Mouse (Mus musculus) urinary bladder, postnatal 4 days (tissue): ENCODE measurements around the gene Gpkow.
"Not testable (repeated sequence)": the region's sequence is repeated elsewhere in the genome, so short reads cannot be mapped to it uniquely, and the experiment has no call there.

Source experiments
- DNase-seq, 2 experiments: peaks; one replicate each; pipeline ENCODE4 v3.0.0; 2021 to 2022; ENCODE audit warnings: low spot score in 2 of 2

The Gpkow gene

GRCm38 (mm10) chrX:7688321-7688720, 8.6 kb upstream of the Gpkow start:
- no peak for DNase-seq

DNA sequence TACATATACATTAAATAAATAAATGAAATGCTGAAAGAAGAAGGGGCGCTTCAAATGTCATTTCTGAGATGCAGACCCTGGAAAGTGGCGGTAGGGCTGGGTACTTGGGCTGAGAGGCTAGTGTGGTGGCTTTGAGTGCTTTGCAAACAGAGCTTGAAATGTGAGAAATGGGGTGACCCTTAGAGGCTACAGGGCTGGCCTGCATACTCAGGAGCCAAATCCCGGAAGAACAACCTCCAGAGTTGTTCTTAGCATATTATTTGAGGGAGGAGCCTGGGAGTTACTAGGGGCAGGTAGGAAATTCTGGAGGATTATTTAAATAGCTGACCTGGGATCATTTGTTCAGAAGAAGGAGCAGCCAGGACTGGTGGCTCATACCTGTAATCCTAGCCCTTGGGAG, 6.4 kb upstream of the Gpkow start:
- no peak for DNase-seq

DNA sequence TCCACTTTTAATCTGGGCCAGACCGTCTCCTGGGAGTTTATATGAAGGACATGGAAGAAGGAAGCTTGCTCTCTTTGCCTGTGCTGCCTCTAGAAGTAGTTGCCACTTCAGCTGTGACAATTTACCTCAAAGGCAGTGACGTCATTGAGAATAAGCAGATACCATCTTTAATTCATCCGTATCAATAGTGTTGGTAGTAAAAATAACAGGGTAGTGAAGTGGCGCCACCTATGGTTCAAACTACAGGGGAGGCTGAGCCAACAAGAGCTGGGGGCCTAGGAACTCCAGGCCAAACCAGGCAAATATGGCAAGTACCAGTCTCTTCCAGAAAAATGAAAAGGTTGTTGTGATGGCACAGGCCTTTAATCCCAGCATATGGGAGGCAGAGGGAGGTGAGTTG, 4.1 kb upstream of the Gpkow start:
- DNase-seq, result no peak

DNA sequence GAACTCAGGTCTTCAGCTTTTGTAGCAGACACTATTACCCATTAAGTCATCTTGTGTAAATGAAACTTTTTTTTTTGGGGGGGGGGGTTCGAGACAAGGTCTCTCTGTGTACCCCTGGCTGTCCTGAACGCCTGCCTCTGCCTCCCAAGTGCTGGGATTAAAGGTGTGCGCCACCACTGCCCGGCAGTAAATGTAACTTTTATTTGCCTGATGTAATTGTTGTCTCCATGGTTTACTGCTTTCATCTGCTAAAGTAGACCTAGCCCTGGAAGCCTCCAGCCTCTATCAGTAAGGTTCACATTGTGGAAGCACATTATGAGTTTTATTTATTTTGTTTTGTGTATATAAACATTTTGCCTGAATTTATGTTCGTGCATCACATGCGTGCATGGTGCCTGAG, 411 bp upstream of the Gpkow start:
- no peak for DNase-seq

DNA sequence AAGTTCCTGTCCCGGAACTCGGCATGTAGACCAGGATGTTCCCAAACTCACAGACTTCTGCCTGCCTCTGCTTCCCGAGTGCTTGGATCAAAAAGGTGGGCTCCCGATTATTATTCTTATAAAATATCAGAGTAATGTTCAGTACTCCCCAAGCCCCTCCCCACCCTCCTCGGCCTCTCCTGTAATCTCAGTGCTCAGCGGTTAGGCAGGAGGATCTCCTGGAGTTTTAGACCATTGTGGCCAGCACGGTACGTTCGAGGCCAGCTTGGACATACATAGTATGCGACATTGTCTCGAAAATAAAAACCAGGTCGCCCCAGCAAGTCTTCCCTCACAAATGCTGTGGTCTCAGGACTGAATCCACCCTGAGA, 16.8 kb downstream of the Gpkow start:
- not testable (repeated sequence) for DNase-seq

GRCm38 (mm10) chrX:7714135-7714899, 17.4 kb downstream of the Gpkow start, which contains the start of gene Wdr45:
Gene Wdr45 (plus strand): TSS chrX:7714333.
- peak; percentile 89 for DNase-seq

- DNase-seq, result not testable (repeated sequence)
Measured at GRCm38 (mm10) chrX:7716058-7716457, 19.1 kb downstream of the Gpkow start.

GRCm38 (mm10) chrX:7721514-7722281, 24.8 kb downstream of the Gpkow start, which contains the start of gene Gm45208:
Gene Gm45208 (plus strand): TSS chrX:7722245.
- peak in 1 of 2 experiments; percentile 63 for DNase-seq

DNA sequence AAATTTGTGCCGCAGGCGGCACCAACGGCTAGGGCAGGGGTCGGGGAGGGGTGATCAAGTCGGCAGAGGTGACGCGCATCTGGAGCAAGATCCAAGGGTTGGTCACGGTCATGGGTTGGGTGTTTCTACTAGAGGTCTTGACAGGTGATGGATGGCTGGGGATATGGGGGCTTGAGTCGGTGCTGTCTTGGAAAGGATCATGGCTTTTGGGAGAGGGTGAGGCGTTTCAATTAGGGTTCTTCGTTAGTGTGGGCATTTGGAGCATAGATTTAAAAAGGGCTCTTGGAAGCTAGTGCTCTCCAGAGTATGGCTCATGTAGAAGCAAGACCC, 25.3 kb downstream of the Gpkow start:
- DNase-seq, result no peak

DNA sequence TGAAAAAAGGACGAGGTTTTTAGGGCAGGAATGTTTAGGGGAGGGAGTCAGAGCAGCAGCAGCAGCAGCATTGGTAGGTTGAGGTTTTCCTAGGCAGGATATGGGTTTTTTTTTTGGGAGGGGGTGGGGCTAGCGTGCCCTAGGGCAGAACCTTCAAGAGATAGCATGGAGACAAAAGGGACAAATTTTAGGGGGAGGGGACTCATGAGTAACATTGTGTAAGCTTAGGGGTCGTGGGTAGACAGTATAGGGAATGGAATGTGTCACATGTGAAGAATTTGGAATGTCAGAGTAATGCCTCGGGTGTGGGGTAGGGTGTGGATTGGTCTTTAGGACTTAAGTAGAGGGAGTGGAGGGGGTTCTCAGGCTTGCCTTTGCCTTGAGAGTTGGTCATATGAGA, 25.8 kb downstream of the Gpkow start:
- no peak for DNase-seq

GRCm38 (mm10) chrX:7724135-7724534, 27.2 kb downstream of the Gpkow start:
- no peak for DNase-seq

DNA sequence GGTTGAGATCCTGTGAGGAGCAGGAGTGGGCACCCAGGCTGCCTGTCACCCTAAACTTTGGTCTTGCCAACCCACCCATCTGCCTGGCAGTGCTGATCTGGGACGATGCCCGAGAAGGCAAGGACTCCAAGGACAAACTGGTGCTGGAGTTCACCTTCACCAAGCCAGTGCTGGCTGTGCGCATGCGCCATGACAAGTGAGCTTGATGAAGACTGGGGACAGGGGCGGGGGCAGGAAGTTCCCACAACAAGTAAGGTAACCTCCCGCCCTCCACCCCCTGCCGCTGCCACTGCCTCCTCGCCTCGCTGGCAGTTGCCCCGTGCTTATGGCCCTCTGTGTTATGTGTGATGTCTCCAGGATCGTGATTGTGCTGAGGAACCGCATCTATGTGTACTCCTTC, 28.9 kb downstream of the Gpkow start:
- no peak for DNase-seq

DNA sequence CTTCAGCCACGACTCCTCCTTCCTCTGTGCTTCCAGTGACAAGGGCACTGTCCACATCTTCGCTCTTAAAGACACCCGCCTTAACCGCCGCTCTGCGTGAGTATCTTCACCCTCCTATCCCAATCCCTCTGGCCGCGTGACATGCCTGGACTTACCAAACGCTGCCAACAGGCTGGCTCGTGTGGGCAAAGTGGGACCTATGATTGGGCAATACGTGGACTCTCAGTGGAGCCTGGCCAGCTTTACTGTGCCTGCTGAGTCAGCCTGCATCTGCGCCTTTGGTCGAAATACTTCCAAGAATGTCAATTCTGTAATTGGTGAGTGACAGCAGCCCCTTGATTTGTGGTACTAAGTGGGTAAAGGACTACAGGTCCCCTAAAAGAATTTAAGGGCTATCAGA, 30.2 kb downstream of the Gpkow start:
- DNase-seq, result no peak

DNA sequence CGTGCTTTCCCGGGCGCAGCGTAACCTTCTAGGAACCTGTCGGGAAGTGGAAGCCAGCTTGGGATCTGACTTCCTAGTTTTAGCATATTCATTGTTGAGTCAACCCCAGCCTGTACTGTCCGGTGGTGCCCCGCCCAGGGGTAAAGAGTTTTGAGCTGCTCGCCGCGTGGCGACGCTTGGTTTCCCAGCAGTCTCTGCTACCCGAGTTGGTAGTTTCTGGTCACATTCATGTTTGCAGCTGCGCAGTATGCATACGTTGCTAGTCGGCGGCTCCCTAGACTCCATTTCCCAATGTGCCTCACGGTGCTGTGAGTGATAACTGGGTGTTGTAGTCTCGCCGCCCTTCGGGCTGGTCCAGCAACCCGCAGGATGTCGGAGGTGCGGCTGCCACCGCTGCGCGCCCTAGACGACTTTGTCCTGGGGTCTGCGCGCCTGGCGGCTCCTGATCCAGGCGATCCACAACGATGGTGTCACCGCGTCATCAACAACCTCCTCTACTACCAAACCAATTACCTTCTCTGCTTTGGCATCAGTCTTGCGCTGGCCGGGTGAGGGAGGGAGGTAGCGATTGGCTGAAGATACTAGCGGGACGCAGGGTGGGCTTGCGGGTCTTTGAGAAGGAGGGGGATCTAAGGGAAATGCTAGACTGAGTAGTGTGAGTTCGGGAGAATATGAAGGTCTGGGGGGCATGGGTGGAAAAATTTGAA, 31.4 kb downstream of the Gpkow start, which contains the start of gene Praf2:
Praf2 (plus strand) TSS at position 225 of the 707 bp plus-strand sequence.
- peak; percentile 67 to 74 for DNase-seq

DNA sequence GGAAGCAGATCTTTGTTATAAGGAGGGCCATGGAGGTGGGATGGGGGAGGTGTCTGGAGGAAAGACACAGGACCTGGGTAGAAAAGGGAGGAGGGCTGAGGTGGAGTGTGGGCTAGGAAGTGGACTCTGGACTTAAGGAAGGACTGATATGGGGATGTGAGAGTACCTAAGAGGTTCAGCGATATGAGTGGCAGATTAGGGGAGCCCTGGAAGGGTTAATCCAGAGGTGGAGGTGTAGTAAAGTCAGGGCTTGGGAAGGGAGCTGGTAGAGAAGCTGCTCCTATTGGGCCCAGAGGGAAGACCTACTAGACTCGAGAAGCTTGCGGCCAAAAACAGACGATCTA, 32.0 kb downstream of the Gpkow start:
- DNase-seq, result no peak

DNA sequence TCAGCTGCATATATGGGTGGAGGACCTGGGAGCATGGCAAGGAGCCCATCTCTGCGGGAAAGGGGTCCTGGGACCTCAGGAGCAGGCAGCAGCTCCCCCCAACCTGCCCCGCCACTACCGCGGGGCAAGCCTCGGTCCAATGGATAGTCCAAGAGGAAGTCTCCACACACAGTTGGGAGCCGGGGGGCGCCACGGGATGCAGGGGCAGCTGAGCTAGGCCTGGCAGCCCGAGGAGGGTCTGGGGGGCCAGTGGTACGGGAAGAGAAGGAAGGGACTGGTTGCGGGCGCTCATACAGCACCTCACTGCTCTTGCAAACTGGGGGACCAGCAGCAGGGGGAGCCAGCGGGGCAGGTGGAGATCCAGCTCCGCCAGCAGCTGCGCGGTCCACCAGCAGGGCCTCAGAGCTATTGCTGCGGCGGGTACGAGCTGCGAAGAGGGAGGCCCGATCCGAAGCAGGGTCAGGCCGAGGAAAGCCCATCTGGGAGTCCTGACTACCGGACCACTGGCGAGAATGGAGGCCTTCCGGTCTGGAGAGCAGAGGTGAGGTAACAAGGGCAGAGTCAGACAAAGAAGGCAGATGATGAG, 36.7 kb downstream of the Gpkow start:
- DNase-seq, result peak; percentile 48 to 75

- no peak for DNase-seq
Measured at GRCm38 (mm10) chrX:7739336-7740081, 42.6 kb downstream of the Gpkow start.

GRCm38 (mm10) chrX:7740082-7740819, 43.3 kb downstream of the Gpkow start:
- no peak for DNase-seq

- no peak for DNase-seq
Measured at GRCm38 (mm10) chrX:7741103-7741502, 44.2 kb downstream of the Gpkow start.

- no peak for DNase-seq
Measured at GRCm38 (mm10) chrX:7743470-7743869, 46.5 kb downstream of the Gpkow start.

- DNase-seq, result no peak
Measured at GRCm38 (mm10) chrX:7744940-7745339, 48.0 kb downstream of the Gpkow start.
